Mouse (Mus musculus) right cerebral cortex, postnatal 4 days (tissue): Measurements from ENCODE around the gene Scn4a.

Experiments used
- DNase-seq: peaks from one replicate; pipeline ENCODE4 v3.0.0-alpha.2; 2022

Gene Scn4a

DNA sequence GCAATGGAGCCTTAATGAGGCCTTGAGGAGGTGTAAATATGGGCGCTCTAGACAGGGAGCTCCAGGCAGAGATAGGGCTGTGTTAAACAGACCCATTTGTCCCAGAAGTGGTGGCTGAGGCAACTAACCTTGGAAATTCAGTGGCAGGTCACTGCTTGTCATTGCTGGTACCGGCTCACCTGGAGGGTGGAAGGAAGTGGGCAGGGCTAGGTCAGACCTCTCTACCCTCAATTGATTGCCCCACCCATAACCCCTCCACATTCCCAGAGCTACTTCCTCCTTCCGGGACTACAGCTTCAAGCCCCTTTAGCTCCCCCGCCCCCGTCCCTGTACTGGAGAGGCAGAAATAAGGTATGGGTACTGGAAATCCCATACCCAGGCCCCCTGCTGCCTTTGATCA is 39.6 kb downstream of the Scn4a start:
- DNase-seq: no peak

DNA sequence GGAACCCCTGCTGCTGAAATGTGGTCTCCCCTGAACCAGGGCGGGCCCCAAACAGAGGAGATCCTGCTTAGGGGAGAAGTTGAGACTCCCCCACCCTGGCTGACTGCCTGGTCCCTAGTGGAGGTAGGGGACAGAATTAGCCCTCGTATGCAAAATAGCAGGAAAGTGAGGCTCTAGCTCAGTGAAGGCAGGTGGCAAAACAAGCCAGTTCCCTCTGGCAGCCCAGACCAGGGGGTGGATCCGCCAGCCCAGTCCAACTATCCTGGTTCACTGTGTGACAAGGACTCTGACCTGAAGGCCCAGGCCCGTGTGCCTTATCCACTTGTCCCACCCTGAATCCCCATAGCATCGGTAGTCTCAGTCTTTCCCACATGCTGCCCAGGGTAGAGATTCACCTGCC is 43.0 kb downstream of the Scn4a start:
- DNase-seq: no peak

DNA sequence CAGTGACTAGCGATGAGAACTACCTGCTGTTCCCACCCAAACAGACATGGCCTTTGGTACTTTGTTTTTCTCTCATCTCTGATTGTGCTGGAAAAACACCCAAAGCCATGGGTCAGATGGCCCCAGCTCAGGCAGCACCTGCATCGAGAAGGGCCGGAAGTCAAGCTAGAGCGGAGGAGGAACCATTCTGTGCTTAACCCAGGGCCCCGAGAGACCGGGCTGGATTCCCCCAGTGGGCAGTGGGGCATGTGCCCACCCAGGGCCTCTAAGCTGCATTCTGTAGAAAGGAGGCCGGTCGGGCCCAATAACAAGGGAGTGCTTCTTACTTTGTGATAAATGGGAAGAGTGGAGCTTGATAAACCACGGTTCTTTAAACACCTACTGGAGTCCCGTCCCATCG is 44.9 kb downstream of the Scn4a start:
- no peak for DNase-seq

DNA sequence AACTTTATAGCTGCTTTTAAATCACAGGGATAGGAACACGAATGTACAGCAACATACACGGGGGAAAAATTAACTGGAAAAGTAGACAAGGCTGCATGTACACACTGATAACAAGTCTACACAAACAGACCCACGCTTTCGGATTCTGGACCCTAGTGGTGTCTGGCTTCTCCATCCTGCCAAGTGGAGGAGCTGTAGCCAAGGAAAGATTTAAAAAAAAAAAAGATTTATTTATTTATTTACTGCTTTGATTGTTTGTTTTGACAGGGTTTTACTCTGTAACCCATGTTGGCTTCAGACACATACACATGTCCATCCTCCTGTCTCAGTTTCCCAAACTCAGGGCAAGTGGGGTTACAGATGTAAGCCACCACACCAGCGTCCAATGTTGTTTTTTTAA is 45.7 kb downstream of the Scn4a start:
- no peak for DNase-seq

DNA sequence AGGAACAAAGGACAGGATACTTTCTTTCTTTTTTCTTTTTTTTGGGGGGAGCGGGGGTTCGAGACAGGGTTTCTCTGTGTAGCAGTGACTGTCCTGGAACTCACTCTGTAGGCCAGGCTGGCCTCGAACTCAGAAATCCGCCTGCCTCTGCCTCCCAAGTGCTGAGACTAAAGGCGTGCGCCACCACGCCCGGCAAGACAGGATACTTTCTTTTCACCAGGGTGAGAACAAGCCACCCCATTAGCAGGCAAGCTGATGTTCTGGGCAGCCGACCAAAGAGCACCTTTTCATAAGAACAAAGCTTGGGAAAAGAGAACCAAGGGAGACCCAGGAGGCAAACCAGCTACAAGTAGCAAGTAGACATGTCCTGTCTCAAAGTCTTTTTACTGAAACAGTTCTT is 46.3 kb downstream of the Scn4a start:
- no peak for DNase-seq

DNA sequence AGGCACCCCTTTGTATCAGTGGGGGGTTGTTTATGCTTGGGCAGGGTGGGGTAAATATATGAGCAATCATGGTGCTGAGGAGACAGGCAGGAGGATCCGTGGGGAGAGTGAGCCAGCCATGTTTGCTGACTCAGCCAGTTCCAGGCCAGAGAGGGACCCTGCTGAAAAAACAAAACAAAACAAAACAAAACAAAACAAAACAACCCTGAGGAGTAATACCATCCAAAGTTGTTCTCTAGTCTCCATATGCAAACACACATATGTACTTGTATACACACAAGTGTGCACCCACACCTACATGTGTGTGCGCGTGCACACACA is 47.1 kb downstream of the Scn4a start:
- no peak for DNase-seq

DNA sequence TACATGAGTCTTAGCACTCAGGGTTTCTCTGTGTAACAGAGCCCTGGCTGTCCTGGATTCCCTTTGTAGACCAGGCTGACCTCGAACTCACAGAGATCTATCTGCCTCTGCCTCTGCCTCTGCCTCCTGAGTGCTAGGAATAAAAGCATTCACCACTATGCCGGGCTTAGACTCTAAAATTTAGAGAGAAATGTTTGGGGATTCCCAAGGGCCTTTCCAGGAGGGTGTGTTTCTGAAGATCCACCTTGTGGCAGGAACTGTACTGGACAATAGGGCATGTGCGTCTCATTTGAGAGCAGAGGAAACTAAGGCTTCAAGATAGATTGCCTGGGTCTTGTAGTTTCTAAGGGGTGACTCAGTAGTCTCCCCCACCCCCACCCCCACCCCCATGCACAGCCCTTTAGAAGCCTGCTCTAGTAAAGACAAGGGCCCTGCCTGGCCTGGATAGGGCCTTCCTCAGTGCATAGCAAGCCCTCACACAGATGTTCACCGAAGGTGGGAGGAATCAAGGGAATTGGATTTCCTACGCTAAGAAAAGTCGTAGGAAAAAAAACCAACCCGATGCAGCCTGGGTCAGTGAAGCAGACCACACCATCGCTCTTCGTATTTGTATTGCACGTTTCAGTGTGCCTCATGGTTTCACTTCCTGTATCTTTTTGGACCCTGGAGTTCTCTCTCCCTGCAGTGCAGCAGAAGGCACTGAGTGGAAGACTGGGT is 47.6 kb downstream of the Scn4a start:
- DNase-seq: no peak

DNA sequence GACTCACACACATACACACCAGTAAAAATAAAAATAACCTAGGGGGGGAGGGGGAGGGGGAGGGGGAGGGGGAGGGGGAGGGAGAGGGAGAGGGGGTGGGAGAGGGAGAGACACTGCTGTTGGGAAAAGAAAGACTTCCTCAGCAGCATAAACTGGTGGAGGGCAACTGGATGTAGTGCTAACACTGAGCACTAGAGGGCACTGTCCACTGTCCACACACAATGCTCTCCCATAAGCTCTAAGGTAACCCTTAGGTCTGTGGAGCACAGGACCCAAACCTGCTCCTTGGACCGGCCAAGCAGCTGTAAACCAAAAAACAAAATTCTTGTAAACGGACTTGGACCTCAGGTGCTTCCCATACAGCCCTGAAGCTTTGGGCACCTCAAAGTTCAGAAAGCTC is 50.5 kb downstream of the Scn4a start:
- peak; percentile 57 for DNase-seq

DNA sequence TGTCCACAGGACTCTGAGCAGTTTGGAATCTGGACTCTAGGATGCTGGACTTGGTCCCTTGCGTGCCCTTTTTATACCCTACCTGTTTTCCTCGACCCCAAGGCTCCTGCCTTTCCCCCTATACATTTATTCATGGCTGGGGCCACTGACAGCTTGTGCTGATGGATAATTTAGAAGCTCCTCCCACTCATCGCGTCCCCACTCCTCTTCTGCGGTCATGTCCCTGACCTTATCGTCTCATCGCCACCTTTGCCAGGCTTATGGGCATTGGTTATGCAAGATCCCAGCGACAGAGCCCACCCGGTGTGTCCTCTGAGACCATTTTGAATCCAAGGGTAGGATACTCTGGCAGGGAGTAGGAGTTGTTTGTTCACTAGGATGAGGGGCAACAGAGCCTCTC is 51.3 kb downstream of the Scn4a start, which contains the start of gene Gh:
Gene Gh (minus strand): TSS at position 101 of the 400 bp plus-strand sequence.
- no peak for DNase-seq

DNA sequence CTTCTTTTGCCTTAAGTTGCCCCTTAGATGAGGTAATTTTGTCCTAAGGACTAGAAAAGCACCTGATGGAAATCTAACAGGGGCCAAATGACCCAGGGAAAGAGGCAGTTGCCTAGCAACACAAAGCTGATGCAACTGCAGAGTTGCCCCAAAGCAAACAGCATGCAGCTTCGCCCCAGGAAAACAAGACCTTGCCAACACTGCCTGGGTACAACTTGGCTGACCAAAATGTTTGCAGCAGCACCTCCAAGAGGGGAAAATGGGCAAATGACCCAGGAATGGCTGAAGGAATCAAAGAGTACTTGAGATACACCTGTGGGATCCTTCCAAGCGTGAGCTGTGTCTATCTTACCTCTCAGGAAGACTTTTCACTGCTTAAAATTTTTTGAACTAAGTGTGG is 61.2 kb downstream of the Scn4a start:
- DNase-seq: no peak

DNA sequence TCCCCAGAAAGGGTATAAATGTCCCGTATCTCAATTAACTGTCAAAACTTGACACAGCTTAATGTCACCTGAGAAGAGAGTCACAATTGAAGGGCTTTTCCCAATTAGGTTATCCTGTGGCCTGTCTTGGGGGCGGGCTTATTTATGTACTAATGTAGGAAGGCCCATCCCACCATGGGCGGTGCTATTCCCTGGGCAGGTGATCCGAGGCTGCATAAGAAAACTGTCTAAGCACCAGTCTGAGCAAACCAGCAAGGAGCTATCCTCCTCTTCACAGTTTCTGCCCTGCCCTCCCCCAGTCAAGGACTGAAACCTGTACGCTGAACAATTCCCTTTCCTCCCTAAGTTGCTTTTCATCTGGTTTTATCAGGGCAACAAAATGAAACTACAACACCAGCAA is 62.7 kb downstream of the Scn4a start:
- no peak for DNase-seq

DNA sequence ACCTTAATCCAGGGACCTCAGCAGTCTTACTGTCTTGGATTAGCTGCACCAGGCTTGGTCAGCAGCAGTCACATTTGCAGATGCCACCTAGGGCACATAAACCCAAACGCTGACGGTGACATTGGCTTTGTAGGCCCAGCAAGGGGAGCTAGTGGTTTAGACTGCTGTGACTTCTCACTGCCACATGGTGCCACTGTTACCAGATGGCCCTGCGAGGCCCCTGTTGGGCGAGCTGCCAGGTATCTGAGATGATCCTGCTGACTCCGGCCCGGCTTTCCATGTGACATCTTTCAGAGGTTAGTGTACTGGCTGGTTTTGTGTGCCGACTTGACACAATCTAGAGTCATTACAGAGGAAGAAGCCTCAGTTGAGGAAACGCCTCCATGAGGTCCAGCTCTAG is 63.7 kb downstream of the Scn4a start:
- DNase-seq: peak; percentile 37

DNA sequence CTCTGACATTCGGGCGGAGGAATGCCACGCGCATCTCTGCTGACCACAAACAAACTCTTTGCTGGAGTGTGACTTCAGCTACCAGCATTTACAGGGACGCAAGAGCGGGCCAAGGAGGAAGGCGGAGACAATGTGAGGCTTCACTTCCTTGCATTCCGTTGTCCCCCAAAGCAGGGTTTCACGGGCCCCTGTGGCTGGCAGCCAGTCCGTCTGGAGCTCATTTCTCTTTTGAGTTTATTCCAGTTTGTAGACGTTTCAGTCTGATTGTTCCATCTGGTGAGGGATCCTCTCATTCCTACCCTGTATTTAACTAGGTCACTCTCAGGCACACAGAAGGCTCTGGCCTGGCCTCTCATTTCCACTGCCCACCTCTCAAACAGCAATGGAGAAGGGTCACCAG is 66.1 kb downstream of the Scn4a start:
- peak; percentile 47 for DNase-seq

DNA sequence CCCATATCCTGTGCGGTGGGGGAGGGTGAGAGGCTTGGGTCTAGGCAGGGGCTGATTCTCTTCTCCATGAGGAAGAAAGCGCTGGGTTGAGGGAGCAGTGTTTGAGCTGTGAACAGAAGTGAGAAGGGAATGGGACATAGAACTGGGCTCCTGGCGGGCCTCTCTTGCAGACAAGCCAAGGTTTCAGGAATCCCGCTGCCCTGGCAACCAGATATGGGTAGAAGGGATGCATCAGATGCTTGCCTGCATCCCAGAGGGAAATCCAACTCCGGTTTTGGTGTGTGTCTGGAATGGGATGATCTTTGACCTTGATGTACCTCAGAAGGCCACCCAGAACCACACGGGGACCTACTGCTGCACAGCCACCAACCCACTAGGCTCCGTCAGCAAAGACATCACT is 66.9 kb downstream of the Scn4a start:
- no peak for DNase-seq

DNA sequence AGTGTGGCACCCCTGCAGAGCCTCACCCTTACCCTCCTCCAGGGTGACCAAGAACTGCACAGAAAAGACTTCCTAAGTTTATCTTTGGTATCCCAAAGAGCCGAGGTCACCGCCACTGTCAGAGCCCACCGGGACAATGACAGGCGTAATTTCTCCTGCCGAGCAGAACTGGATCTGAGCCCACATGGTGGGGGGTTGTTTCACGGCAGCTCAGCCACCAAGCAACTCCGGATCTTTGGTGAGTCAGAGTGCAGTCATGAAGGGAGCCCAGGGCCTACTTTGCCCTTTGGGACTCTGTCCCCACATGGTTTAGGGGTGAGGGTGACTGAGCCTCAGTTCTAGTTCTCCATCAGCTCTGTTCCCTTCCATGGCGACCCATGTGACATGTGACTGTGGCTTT is 69.0 kb downstream of the Scn4a start:
- no peak for DNase-seq

DNA sequence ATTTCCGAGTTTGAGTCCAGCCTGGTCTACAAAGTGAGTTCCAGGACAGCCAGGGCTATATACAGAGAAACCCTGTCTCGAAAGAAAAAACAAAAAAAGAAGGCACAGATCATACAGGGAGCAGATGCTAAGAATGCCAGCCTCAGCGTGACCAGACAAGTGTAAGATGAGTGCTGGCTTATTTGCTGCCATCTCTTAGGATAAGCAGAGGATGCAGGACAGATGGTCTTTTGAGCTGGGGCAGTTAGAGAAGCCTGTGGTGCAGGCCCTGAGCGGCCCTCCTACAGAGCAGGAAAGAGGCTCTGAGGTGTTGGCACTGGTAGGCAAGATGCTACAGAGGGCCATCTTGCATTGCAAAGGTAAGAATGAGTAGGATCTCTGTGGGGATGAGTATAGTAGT is 69.7 kb downstream of the Scn4a start:
- DNase-seq: no peak

DNA sequence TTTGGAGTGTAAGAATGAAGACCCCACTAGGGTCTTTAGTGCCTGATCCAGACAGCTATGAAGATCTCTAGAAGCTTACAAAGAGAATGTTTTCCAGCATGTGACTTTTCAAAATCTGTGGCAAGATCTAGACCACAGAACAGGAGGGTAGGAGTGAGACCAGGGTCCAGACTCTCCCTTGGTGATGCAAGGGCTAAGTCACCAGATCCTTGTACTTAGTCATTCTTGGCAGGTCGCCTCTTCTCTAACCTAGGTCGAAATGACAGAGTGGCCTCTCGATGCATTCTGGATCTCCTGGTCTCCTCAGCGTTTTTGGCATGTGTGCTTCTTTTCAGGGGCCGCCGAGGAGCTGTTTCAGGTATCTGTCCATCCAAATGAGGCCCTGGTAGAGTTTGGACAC is 70.6 kb downstream of the Scn4a start:
- DNase-seq: no peak

DNA sequence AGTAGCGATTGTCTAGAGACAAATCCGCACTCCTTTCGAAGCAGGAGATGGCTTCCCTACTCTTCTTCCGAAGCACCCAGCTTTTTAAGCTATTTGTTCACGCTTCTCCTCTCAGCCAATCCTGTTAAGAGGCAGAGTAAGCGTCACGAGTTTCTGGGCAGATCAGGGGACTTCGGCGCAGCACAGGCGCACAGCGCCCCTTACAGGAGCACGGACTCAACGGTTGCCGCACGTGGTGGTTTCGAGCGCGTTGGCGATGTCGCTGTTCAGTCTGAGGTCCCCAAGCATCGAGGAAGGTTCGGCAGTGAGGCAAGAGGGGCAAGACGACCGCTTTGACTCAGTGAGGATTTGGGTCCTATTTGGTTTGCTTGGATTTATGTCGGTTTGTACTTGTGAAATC is 76.6 kb downstream of the Scn4a start, which contains the start of gene Tcam1:
Gene Tcam1 (plus strand): TSS at position 219 of the 400 bp plus-strand sequence.
- peak; percentile 96 for DNase-seq

DNA sequence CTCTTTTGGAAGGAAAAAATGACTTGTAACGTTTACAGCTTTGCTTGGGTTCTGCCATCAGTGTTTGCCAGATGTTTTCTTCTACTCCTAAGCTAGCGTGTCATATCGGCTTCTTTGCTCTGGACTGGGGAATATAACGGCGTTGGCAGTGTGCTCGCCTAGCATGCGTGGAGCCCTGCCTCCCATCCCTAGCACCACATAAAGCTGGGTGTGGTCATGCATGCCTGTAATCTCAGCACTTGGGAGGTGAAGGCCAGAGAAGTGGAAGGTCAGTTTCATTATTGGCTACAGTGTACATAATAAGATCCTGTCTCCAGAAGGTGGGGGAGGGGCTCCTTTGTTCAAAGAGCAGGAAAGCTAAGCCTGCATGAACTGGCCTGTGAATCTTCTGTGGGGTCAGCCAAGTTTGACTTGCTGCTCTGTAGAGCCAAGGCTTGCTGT is 78.1 kb downstream of the Scn4a start:
- DNase-seq: no peak

DNA sequence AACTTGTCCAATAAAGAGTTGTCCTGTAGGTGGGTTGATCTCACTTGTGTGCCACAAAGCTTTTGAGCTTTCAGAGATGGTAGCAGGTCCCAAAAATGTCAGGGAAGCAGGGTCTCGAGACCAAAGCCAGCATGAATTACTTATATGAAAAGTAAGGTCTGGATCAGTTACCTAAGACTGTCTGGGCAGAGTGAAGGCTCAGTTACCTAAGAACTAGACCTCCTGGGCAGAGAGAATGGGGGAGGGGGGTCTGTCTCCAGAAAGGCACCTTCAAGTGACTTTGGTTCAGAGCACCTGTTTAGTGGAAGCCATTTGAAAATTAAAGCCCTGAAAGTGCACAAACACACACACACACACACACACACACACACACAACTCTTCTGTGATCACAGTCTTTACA is 78.7 kb downstream of the Scn4a start:
- no peak for DNase-seq

DNA sequence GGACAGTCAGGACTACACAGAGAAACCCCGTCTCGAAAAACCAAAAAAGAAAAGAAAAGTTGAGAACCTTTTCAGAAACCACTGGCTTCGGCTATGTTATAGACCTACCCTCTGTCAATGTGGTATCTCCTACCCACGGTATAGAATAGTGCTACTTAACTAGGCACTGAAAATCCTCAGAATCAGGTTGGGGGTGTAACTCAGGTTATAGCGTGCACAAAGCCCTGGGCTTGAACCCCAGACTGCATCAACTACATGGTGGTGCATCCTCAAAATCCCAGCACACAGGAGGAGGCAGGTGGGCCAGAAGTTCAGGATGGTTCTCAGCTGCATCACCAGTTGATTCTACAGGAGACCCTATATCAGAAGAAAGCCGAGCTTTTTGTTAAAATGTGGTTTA is 79.3 kb downstream of the Scn4a start:
- no peak for DNase-seq

DNA sequence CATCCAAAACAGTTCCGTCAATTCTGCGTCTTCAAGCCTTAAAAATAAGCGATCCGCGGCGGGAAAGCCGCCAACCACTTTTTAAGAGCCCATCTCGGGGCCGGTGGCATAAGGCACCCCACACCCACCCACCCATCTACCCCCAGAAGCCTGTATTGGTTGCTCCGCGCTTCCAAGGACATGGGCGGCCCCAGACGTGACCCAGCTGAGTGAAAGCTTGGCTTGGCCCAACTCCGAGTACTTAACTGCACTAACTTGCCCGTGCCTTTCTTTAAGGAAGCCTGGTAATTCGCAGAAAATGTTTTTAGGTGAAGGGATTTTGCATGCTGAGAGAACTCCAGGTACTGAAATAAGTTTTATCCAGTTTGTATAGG is 79.8 kb downstream of the Scn4a start:
- no peak for DNase-seq

DNA sequence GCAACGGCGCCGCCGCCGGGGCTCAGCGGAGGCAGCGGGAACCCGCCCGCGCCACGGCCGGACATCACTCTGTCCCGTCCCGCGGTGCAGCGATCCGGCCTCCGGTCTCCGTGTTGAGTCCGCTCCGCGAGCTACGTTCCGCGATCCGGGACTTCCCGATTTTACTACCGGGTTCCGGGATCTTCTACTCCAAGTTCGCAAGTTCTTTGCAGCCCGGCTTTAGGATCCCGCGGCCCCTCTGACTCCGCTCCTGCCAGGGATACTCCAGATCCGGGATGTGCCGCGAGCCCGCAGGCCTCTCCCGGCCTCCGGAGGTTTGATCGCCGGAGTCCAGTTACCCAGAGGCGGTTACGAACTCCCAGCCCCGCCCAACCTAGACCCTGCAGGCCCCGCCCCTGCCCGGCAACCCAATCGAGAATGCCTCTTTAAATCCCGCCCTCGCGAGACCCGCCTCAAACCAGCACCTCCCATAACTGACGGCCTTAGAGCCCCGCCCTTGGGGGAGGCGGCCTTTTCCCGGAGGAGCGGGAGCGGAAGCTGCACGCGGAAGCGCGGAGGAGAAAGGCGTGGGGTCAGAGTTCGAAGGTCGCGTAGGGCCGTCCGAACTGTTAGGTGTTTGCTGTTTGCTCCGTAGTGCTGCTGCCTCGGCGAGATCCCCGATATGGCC is 80.3 kb downstream of the Scn4a start, which contains the start of gene Smarcd2:
Gene Smarcd2 (minus strand): TSS at position 329 of the 667 bp plus-strand sequence.
- peak; percentile 94 for DNase-seq

DNA sequence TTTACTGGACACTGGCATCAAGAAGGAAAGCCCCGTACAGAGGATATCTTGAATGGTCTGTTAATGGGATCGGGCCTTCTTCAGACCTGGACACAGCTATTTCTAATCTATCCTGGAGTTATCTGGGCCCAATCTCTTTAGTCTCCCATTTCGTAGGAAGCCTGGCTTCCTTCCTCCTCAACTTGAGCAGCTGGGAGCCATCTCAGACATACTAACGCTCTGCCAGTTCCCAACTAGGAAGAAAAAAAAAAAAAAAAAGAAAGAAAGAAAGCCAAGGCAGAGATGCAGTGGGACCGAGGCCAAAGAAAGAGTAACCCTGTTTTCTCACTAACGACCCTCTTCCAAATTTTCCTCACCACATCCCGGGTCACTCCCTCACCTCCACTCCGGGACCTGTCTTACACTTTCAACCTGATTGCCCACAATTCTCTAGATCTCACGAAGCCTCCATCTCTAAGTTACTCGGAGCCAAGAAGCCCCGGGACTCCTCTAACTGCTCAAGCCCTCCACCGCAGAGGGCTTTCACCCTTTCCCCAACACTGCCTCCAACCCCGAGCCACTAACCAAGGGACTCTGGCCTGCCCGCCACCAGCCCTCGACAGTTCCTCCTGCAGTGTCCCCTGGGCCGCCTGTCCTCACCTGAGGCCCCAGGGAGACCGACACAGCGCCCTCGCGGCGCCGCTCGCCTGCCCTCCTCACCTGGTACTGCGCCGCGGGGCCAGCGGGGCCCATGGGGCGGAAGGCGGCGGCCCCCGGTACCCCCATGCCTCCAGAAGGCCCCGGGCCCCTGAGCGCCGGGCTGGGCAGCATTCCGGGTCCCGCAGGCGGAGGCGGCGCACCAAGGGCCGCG is 81.1 kb downstream of the Scn4a start:
- no peak for DNase-seq
